Mouse (Mus musculus): ENCODE measurements around the gene Tnrc6a.

Gene Tnrc6a

GRCm38 (mm10) chr7:123242241-123242640, 118.6 kb downstream of the Tnrc6a start:
- no peak for DNase-seq

GRCm38 (mm10) chr7:123244833-123245232, 121.1 kb downstream of the Tnrc6a start:
- DNase-seq, result no peak

All from kidney, adult 9 months (tissue).